15 mouse cellular contexts compared by ENCODE assay signal in genomic region chr6:127853241-127853640, GRCm38 (mm10). TPM values are rescaled to one million over a fixed set of nuclear protein-coding genes. Genes with fewer than 3 reads are reported as not detected.
DNase-seq lines count a peak whose midpoint lies in the region; ATAC-seq and TF ChIP-seq lines count a peak whose summit lies in the region.
"Had no signal": no experiment of that assay in that cellular context is flagged by ENCODE, and none has a peak within 500 bp of the region (broad histone marks: within the 10 kb centered on the region; RNA-seq: fewer than 3 reads in every experiment).

No protein-coding gene starts in this region.

- H3K27me3 ChIP-seq in intestine, embryonic 16.5 days (replicated peaks; ENCODE audit: control insufficient read depth, insufficient read depth, low read length): no peaks in the 10 kb centered on the region
- no peaks in the 10 kb centered on the region for H3K27me3 ChIP-seq in intestine, embryonic 15.5 days (replicated peaks)
- no peaks in the 10 kb centered on the region for H3K27me3 ChIP-seq in embryonic facial prominence, embryonic 14.5 days (replicated peaks; ENCODE audit: control insufficient read depth, insufficient read depth, low read length)
- H3K27me3 ChIP-seq in limb, embryonic 13.5 days: no peaks in the 10 kb centered on the region
- H3K27me3 ChIP-seq in thymus, adult 2 months (ENCODE audit: control insufficient read depth, insufficient read depth, low read length): no peaks in the 10 kb centered on the region
- H3K27me3 ChIP-seq: liver, embryonic 13.5 days had no signal

- H3K27ac ChIP-seq in intestine, embryonic 16.5 days (ENCODE audit: low read length): no peak overlapping the region
- no peak overlapping the region for H3K27ac ChIP-seq in intestine, embryonic 15.5 days
- peak overlapping the region; percentile 71 for H3K27ac ChIP-seq in embryonic facial prominence, embryonic 14.5 days (replicated peaks; ENCODE audit: low read depth, low read length)
- no peak overlapping the region for H3K27ac ChIP-seq in limb, embryonic 13.5 days
- H3K27ac ChIP-seq in thymus, adult 2 months (ENCODE audit: control insufficient read depth, insufficient read depth, low read length): no peak overlapping the region
- H3K27ac ChIP-seq: liver, embryonic 13.5 days had no signal

- no peak overlapping the region for H3K4me3 ChIP-seq in intestine, embryonic 16.5 days (ENCODE audit: low read length)
- no peak overlapping the region for H3K4me3 ChIP-seq in intestine, embryonic 15.5 days (replicated peaks)
- no peak overlapping the region for H3K4me3 ChIP-seq in embryonic facial prominence, embryonic 14.5 days (ENCODE audit: low read depth, low read length)
- H3K4me3 ChIP-seq in limb, embryonic 13.5 days: no peak overlapping the region
- no peak overlapping the region for H3K4me3 ChIP-seq in thymus, adult 2 months (ENCODE audit: control insufficient read depth, insufficient read depth, low read length)
- H3K4me3 ChIP-seq: erythroblast, embryonic 14.5 days; liver, embryonic 13.5 days; midbrain, embryonic 10.5 days; myocyte had no signal

- no peaks in the 10 kb centered on the region for H3K9me3 ChIP-seq in intestine, embryonic 16.5 days (ENCODE audit: control insufficient read depth, low read length)
- H3K9me3 ChIP-seq in intestine, embryonic 15.5 days: no peaks in the 10 kb centered on the region
- no peaks in the 10 kb centered on the region for H3K9me3 ChIP-seq in embryonic facial prominence, embryonic 14.5 days (ENCODE audit: control insufficient read depth, low read length)
- no peaks in the 10 kb centered on the region for H3K9me3 ChIP-seq in limb, embryonic 13.5 days
- H3K9me3 ChIP-seq: liver, embryonic 13.5 days; midbrain, embryonic 10.5 days had no signal

- TF ChIP-seq CTCF in thymus, adult 2 months (IDR thresholded peaks at IDR 0.05; ENCODE audit: borderline replicate concordance, control insufficient read depth, extremely low read depth, insufficient read depth, low read length, poor library complexity): no peak

- H3K9ac ChIP-seq in intestine, embryonic 16.5 days (ENCODE audit: low read depth, low read length): no peak overlapping the region
- H3K9ac ChIP-seq in intestine, embryonic 15.5 days: no peak overlapping the region
- no peak overlapping the region for H3K9ac ChIP-seq in embryonic facial prominence, embryonic 14.5 days (ENCODE audit: low read depth, low read length)
- no peak overlapping the region for H3K9ac ChIP-seq in limb, embryonic 13.5 days
- H3K9ac ChIP-seq: liver, embryonic 13.5 days had no signal

- WGBS in intestine, embryonic 16.5 days: 88% methylated on average over 7 of the region's 7 CpGs
- WGBS in intestine, embryonic 15.5 days: 92% methylated on average over 7 of the region's 7 CpGs
- WGBS in embryonic facial prominence, embryonic 14.5 days: 90% methylated on average over 7 of the region's 7 CpGs
- WGBS in limb, embryonic 13.5 days: 92% methylated on average over 7 of the region's 7 CpGs
- WGBS in thymus, adult 2 months: 92% methylated on average over 7 of the region's 7 CpGs

- no peak for ATAC-seq in intestine, embryonic 16.5 days
- no peak for ATAC-seq in intestine, embryonic 15.5 days
- ATAC-seq in embryonic facial prominence, embryonic 14.5 days (ENCODE audit: low read depth): no peak
- ATAC-seq in limb, embryonic 13.5 days (ENCODE audit: low FRiP score, low read depth): no peak

- H3K4me2 ChIP-seq in intestine, embryonic 16.5 days (ENCODE audit: low read depth, low read length): peak overlapping the region; percentile 44; the same call in 1 of the 2 replicates
- H3K4me2 ChIP-seq in intestine, embryonic 15.5 days (replicated peaks): no peak overlapping the region
- H3K4me2 ChIP-seq in embryonic facial prominence, embryonic 14.5 days (ENCODE audit: low read depth, low read length): peak overlapping the region; percentile 28; the same call in 1 of the 2 replicates
- H3K4me2 ChIP-seq in limb, embryonic 13.5 days (replicated peaks): peak overlapping the region; percentile 34
- H3K4me2 ChIP-seq: liver, embryonic 13.5 days had no signal

- H3K4me1 ChIP-seq in intestine, embryonic 16.5 days (ENCODE audit: control insufficient read depth, insufficient read depth, low read length): 0 out of 2 replicates have a peak, but pooled peaks cover 8% of the 10 kb centered on the region
- peaks cover 12% of the 10 kb centered on the region; the same call in 1 of the 2 replicates for H3K4me1 ChIP-seq in intestine, embryonic 15.5 days (replicated peaks)
- H3K4me1 ChIP-seq in embryonic facial prominence, embryonic 14.5 days (ENCODE audit: control insufficient read depth, insufficient read depth, low read length): peaks cover 35% of the 10 kb centered on the region
- H3K4me1 ChIP-seq in limb, embryonic 13.5 days: peaks cover 45% of the 10 kb centered on the region
- no peaks in the 10 kb centered on the region for H3K4me1 ChIP-seq in thymus, adult 2 months (replicated peaks; ENCODE audit: control insufficient read depth, insufficient read depth, low read length)
- H3K4me1 ChIP-seq: liver, embryonic 13.5 days had no signal

- DNase-seq in embryonic facial prominence, embryonic 14.5 days (ENCODE audit: low spot score): no peak
- peak; percentile 14 for DNase-seq in lung, postnatal 14 days
- no peak for DNase-seq in retina, postnatal 1 day
- no peak for DNase-seq in thymus, adult 2 months
- DNase-seq: gastrocnemius, postnatal 36 days; kidney, adult 18-20 months; liver, embryonic 13.5 days; right cerebral cortex, postnatal 14 days; thymus, postnatal 25 days had no signal

- no peak for TF ChIP-seq POLR2A in thymus, adult 2 months (IDR thresholded peaks at IDR 0.05; ENCODE audit: control insufficient read depth, extremely low read depth, insufficient read depth, low read length, poor library complexity)

- no peaks in the 10 kb centered on the region for H3K36me3 ChIP-seq in intestine, embryonic 16.5 days (ENCODE audit: control insufficient read depth, insufficient read depth, low read length)
- no peaks in the 10 kb centered on the region for H3K36me3 ChIP-seq in intestine, embryonic 15.5 days
- H3K36me3 ChIP-seq in embryonic facial prominence, embryonic 14.5 days (ENCODE audit: control insufficient read depth, insufficient read depth, low read length): no peaks in the 10 kb centered on the region
- no peaks in the 10 kb centered on the region for H3K36me3 ChIP-seq in limb, embryonic 13.5 days
- H3K36me3 ChIP-seq in thymus, adult 2 months (ENCODE audit: control insufficient read depth, insufficient read depth, low read length): no peaks in the 10 kb centered on the region
- H3K36me3 ChIP-seq: liver, embryonic 13.5 days; midbrain, embryonic 10.5 days had no signal

RNA-seq across cellular contexts. Expression of gene Tspan11, which starts 34.1 kb away (rescaled TPM):
- polyA plus RNA-seq in intestine, embryonic 16.5 days (2015; fragmentation: Nextera tagmentation; extraction: Ambion mirVana): 2.5 and 3.5 TPM in 2 replicates
- 2.9 and 3.2 TPM in 2 replicates for polyA plus RNA-seq in intestine, embryonic 15.5 days (2015; fragmentation: Nextera tagmentation; extraction: Ambion mirVana)
- polyA plus RNA-seq in embryonic facial prominence, embryonic 14.5 days (2014; fragmentation: Nextera tagmentation; extraction: Ambion mirVana): 21.9 and 22.1 TPM in 2 replicates
- polyA plus RNA-seq in limb, embryonic 13.5 days (2015; fragmentation: Nextera tagmentation; extraction: Ambion mirVana): 19.6 and 21.1 TPM in 2 replicates
- polyA plus RNA-seq in thymus, adult 2 months (2012; rRNA removed): 1.4 and 2.4 TPM in 2 replicates
- polyA plus RNA-seq: erythroblast, embryonic 14.5 days had no signal
